Comparison of ENCODE assay signal across 8 mouse cellular contexts in the genomic region with DNA sequence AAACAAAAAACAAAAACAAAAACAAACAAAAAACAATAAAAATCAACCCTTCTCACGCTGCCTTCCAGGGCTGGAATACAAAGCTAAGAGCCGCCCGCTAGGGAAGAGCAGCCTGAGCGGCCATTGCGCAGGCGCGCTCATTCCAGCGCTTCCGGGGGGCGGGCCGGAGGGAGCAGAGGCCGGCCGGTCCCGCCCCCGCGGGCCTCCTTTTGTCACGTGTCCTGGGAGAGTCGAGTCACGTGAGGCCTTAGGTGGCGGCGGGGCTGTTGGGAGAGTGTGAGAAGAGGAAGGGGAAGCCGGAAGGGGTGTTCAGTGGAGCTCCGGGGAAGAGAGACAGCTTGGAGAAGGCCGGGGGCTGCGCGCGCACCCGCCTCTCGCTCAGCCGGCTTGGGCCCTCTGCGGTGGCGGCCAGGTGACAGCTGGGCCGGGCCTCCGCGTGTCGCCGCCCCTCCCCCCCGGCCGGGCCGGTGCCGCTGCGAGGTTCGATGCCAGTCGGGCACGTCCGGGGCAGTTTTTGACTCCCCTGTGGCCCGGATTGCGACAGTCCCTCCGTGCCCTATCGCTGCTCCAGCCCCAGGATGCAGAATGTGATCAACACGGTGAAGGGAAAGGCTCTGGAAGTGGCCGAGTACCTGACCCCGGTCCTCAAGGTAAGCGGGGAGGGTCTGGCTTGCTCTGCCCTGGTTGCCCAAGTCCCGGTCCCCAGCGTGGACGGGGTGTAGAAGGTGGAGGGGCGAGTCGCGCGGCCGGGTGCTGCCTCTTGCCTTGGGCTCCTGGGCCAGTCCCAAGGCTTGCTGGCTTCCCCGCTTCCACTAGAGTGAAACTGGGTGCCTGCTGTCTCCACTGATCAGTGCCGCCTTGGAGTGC. TPM values are rescaled to one million over a fixed set of nuclear protein-coding genes. Genes with fewer than 3 reads are reported as not detected.
DNase-seq lines count a peak whose midpoint lies in the region; ATAC-seq and TF ChIP-seq lines count a peak whose summit lies in the region.

Slc35a5 (minus strand) TSS at position 185 of the 867 bp plus-strand sequence.
Atg3 (plus strand) TSS at position 264 of the 867 bp plus-strand sequence.

- H3K9me3 ChIP-seq in ES-E14 (ENCODE audit: control insufficient read depth, insufficient read depth, low read depth, low read length), result no peaks in the 10 kb centered on the region
- no peaks in the 10 kb centered on the region for H3K9me3 ChIP-seq in forebrain, embryonic 15.5 days

- in situ Hi-C loops in ES-E14 (cut with MboI; ENCODE audit: low sequenced_read_pairs in 2 of 2, unreplicated experiment in 2 of 2), result no loop called here

- H3K4me3 ChIP-seq in ES-E14 (ENCODE audit: insufficient read depth in 1 of 2, low read depth in 1 of 2, low read length in 2 of 2, poor library complexity in 1 of 2, severe bottlenecking in 1 of 2), result peak within 1 kb of the TSS; percentile 93 to 97
- peak within 1 kb of the TSS; percentile 92 for H3K4me3 ChIP-seq in forebrain, embryonic 15.5 days
- H3K4me3 ChIP-seq in lung, adult 2 months (replicated peaks; ENCODE audit: extremely low read depth, low read depth, low read length), result peak within 1 kb of the TSS; percentile 96

- H3K27me3 ChIP-seq in forebrain, embryonic 15.5 days, result no peaks in the 10 kb centered on the region

- WGBS in forebrain, embryonic 15.5 days, result under 1% methylated on average over 63 of the region's 64 CpGs
- WGBS in lung, adult 2 months, result under 1% methylated on average over 64 of the region's 64 CpGs

- intact Hi-C loops in heart, postnatal 25 days (cut with DNase I), result loop anchor here (2.0 kb wide), 1 partner anchor 62 kb away; no protein-coding TSS in a partner anchor

- peak within 1 kb of the TSS; percentile 96 for H3K9ac ChIP-seq in ES-E14 (ENCODE audit: insufficient read depth, low read depth, low read length, poor library complexity, severe bottlenecking)
- peak within 1 kb of the TSS; percentile 86 for H3K9ac ChIP-seq in forebrain, embryonic 15.5 days (replicated peaks)

- DNase-seq in ES-E14 (ENCODE audit: low read depth, low spot score), result peak; percentile 94
- DNase-seq in cerebellum, adult 11-12 months, result peak; percentile 96
- peak; percentile 93 for DNase-seq in heart, postnatal 25 days (ENCODE audit: low spot score)
- DNase-seq in layer of hippocampus, adult 18-20 months (ENCODE audit: low spot score in 2 of 2), result peak; percentile 91 to 96
- peak; percentile 92 for DNase-seq in lung, adult 2 months
- DNase-seq in thymus, adult 18-20 months, result peak; percentile 97 to 98

- peak within 1 kb of the TSS; percentile 75 for H3K4me2 ChIP-seq in forebrain, embryonic 15.5 days (replicated peaks)

- no peak for TF ChIP-seq CTCF in lung, adult 2 months (IDR thresholded peaks at IDR 0.05; ENCODE audit: insufficient read depth, low read length)

- peak; percentile 99 for ATAC-seq in forebrain, embryonic 15.5 days (replicated peaks)
- peak; percentile 92 for ATAC-seq in neutrophil, adult 5-6 weeks (ENCODE audit: extremely low read depth, insufficient number of reproducible peaks, low FRiP score, poor library complexity, severe bottlenecking)

- peak within 1 kb of the TSS; percentile 57; the same call in 1 of the 2 replicates for H3K27ac ChIP-seq in ES-E14 (ENCODE audit: insufficient read depth, low read depth, low read length, poor library complexity, severe bottlenecking)
- peak within 1 kb of the TSS; percentile 94 for H3K27ac ChIP-seq in forebrain, embryonic 15.5 days (replicated peaks)

- peaks cover 0 to 5% of the 10 kb centered on the region in 2 experiments; a peak in 1 of 4 replicates for H3K4me1 ChIP-seq in ES-E14 (ENCODE audit: control insufficient read depth in 2 of 2, insufficient read depth in 2 of 2, low read length in 2 of 2, poor library complexity in 1 of 2)
- peaks cover 32% of the 10 kb centered on the region for H3K4me1 ChIP-seq in forebrain, embryonic 15.5 days
- peaks cover 12% of the 10 kb centered on the region for H3K4me1 ChIP-seq in lung, adult 2 months (ENCODE audit: control insufficient read depth, insufficient read depth, low read length)

- no peaks in the 10 kb centered on the region for H3K36me3 ChIP-seq in ES-E14 (ENCODE audit: control insufficient read depth, insufficient read depth, low read length, poor library complexity, severe bottlenecking)
- peaks cover 13% of the 10 kb centered on the region; the same call in 1 of the 2 replicates for H3K36me3 ChIP-seq in forebrain, embryonic 15.5 days

- peak; percentile 67; the same call in 1 of the 2 replicates for TF ChIP-seq POLR2A in lung, adult 2 months (IDR thresholded peaks at IDR 0.05; ENCODE audit: borderline replicate concordance, extremely low read depth, low read depth, low read length)

TF ChIP-seq in ES-E14, 5 proteins besides CTCF, POLR2A, EP300 and RAD21:
- no peak for TF ChIP-seq ZNF384 (IDR thresholded peaks at IDR 0.05; ENCODE audit: low read depth, low read length)
- TF ChIP-seq HCFC1 (IDR thresholded peaks at IDR 0.05; ENCODE audit: borderline replicate concordance, insufficient read depth, low read length), result 0 out of 2 replicates have a peak, but pooled peaks have one; percentile 21

RNA-seq across cellular contexts. Expression of gene Slc35a5, which starts in this region (rescaled TPM):
- 9.3 and 10.0 TPM in 2 replicates for total RNA-seq in ES-E14 (2012; rRNA removed)
- 33.1 and 38.3 TPM in 2 replicates for polyA plus RNA-seq in forebrain, embryonic 15.5 days (2015; fragmentation: Nextera tagmentation; extraction: Ambion mirVana)
- 10 to 100 TPM; 10.9 to 11.0 TPM for total RNA-seq in heart, postnatal 25 days (2021)
- total RNA-seq in layer of hippocampus, adult 18-20 months (2021), result 10 to 100 TPM; 49.0 to 58.3 TPM
- 11.6 and 18.9 TPM in 2 replicates for polyA plus RNA-seq in lung, adult 2 months (2012; rRNA removed)
- 109 and 112 TPM in 2 replicates for total RNA-seq in neutrophil, adult 5-6 weeks (2017)

RNA-seq across cellular contexts. Expression of gene Atg3, which starts in this region (rescaled TPM):
- total RNA-seq in ES-E14 (2012; rRNA removed), result 9.3 and 14.0 TPM in 2 replicates
- polyA plus RNA-seq in forebrain, embryonic 15.5 days (2015; fragmentation: Nextera tagmentation; extraction: Ambion mirVana), result 52.3 and 54.0 TPM in 2 replicates
- total RNA-seq in heart, postnatal 25 days (2021), result 10 to 100 TPM; 19.1 to 22.1 TPM
- total RNA-seq in layer of hippocampus, adult 18-20 months (2021), result 10 to 100 TPM; 42.3 to 42.7 TPM
- 18.5 and 28.1 TPM in 2 replicates for polyA plus RNA-seq in lung, adult 2 months (2012; rRNA removed)
- total RNA-seq in neutrophil, adult 5-6 weeks (2017), result 207 and 231 TPM in 2 replicates

Comparison
In these comparisons a context has a peak if more than half of its experiments do, and no peak if none do; other contexts are left out.
1. Peak in every context shown above with its lines: DNase-seq, ATAC-seq, H3K4me3 ChIP-seq and H3K27ac ChIP-seq.